Mouse (Mus musculus) left cerebral cortex, postnatal 4 days (tissue): ENCODE measurements around the gene Ankrd28. TPM values are rescaled to one million over a fixed set of nuclear protein-coding genes. Genes with fewer than 3 reads are reported as not detected.

ENCODE experiments used
- DNase-seq: peaks from one replicate; pipeline ENCODE4 v3.0.0-alpha.2; 2022
- intact Hi-C: fragments of 180-260 bp; cut with DNase I; formaldehyde crosslinking; loops from one replicate; pipeline ENCODE4 v1.15.1; 2025
- total RNA-seq, 2 experiments: library from RNA; stranded (reverse); gene quantifications; 2 replicates each; pipeline ENCODE4 v1.2.3; 2021

Ankrd28 gene
- total RNA-seq, 2 experiments from 2014 or later = 57.5 to 60.8 TPM

DNA sequence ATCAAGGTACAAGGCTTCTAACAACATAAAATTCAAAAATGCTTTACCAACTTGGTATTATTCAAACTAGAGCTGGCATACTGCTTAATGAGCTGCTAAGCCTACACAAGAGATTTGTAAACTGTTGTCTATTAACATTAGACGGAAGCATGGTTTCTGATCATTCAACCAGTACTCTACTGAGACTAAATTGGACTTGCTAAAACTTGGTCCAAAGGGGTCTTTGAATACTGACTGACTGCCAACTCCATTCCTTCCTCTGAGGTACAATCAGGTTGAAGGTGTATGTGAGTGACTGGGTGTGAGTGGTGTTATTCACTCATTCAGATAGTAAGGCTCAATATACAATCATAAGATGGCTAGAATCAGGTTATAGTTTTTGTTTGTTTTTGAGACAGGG, 107.7 kb downstream of the Ankrd28 start:
- no peak for DNase-seq
- intact Hi-C loops = no loop called here

DNA sequence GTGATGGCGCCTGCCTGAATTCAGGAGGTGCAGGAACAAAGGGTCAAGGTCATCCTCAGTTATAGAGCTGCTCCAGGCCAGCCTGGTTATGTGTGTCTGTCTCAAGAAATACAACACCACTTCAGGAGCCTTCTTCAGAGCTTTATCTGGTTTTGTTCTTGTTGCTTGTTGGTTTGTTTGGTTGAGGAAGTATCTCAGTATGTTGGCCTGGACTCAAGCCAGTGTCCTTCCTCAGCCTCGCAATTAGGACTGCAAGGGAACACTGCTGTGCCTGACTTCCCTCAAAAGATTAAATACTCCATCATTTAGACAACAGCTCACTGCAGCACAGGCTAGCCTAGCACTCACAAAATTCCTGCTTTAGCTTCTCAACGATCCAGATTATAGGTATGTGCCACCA, 109.2 kb downstream of the Ankrd28 start:
- intact Hi-C loops = no loop called here
- DNase-seq = no peak

DNA sequence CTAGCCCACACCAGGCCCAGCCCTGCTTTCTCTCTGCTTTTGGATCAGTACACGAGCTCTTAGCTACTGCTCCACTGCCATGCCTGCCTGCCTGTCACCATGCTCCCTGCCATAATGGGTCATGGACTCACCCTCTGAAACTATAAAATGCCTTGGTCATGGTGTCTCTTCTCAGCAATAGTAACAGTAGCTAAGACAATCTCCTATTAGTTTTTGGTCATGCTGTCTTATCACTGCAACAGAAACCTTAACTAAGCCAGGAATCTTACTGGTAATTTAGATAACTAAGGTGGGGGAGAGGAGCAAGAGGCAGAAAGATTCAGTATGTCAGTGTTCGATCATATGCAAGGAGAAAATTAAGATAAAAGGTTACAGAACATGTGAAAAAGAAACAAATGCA, 112.1 kb downstream of the Ankrd28 start:
- no peak for DNase-seq
- intact Hi-C loops = no loop called here

DNA sequence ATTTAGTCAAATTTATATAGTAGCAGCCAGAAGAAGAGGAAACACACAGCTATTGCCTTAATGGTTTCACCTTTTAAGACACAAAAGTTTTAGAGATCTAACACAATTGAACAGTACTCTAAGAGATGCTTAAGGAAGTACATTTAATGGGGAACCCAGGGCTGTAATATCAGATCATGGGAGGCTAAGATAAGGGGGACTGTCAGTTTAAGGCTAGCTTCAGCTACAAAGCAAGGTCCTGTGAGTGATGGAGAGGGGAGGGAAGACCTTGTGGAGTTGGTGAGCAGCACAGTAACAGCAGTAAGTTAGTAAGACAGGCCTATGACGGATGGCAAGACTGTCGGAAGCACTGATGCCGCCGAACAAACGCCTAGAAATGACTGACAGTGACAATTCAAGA, 113.1 kb downstream of the Ankrd28 start:
- no peak for DNase-seq
- intact Hi-C loops = no loop called here

DNA sequence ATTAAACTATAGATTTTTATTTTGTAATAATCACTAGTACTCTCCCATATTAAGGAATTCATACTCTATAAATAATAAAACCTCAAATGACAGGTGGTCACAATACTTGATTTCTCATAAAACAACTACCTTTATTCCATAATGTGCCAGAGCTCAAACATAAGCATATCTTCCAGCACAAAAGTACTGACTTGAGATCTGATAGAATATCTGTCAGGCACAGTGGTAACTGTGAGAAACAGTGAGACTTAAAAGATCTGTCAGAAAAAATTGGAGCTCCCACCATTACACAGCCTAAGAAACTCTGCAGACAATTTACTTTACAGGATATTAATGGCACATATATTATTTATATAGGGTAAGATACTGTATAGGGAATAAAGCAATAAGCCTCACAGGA, 114.8 kb downstream of the Ankrd28 start:
- intact Hi-C loops = no loop called here
- DNase-seq = no peak

DNA sequence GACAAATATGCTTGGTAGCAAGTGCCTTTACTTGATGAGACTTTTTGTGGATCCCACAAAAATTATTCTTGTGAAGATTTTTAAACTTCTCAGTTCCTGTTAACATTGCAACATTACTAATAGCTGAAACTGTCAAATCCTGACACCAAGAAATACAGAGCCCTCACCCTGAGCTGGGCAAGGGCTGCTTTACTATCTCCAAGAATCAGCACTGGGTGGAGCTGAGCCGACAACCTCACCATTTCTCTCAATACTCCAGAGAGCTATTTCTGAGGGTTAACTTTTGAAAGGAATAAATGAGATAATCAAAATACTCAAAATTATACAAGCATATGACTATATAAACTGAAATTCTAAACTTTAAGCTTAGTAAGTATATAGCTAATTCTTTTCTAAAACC, 121.1 kb downstream of the Ankrd28 start:
- no peak for DNase-seq
- intact Hi-C loops = no loop called here

DNA sequence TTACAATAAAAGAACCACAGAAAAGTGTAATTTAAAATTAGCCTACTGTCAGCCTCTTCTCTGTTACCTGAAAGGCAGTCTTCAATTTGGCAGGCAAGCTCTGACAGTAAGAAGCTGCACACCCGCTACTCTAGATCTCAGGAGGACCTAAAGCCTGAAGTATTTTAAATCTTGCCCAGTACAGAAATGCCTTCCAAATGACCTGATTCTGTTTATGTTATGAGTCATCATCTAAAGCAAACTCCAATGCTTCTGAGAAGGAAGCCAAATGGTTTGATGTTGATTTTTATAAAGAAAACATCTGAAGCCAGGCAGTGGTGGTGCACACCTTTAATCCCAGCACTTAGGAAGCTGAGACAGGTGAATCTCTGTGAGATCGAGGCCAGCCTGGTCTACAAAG, 130.1 kb downstream of the Ankrd28 start:
- DNase-seq = no peak
- intact Hi-C loops = no loop called here

DNA sequence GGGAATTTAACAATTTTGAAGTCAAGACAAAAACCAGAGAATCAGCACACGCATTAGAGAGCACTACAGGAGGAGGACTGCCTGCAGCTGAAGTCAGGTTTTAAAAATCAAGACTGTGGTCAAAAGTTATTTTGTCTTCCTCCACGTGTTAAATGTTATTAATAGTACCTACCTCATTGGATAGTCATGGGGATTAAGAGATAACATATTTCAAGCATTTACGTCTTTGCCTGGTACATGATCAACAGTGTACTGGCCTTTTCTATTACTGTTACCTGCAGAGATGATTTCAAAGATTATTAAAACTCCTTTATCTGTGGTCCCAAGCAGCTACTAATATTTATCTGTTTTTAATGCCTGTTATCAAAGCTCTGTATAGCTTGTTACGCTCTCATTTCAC, 132.7 kb downstream of the Ankrd28 start:
- intact Hi-C loops = no loop called here
- no peak for DNase-seq

DNA sequence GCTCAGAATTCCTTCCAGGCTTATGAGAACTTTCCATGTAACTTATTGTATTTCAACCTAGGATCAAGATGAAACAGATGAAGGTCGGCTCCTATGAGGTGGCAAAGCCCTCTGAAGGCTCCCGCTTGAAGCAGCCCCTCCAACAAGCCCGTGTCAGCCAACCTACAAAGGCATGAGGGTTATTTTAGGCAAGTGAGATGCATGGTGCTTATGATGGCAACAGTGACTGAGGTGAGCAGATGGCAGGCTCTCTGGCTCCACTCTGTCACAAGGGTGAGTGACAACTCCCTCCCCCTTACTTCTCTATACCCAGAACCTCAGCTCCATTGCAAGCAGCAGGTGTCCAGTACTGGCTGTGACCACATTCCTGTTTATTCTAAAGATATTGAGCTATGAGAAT, 133.1 kb downstream of the Ankrd28 start:
- DNase-seq = no peak
- intact Hi-C loops = no loop called here

DNA sequence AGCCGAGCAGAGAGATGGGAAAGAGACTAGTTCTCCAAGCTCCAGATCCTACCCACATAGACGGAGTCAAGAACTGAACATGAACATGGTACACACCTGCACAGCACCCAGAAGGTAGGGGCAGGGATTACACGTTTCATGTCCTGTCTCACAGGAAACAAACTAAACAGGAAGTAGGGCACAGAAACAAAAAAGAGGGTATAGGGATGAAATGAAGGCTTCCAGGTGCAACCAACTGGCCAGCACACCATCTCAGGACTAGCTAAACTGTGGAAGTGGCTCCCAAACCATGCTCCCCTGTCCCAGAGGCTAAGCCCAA, 133.5 kb downstream of the Ankrd28 start:
- DNase-seq = no peak
- intact Hi-C loops = no loop called here

DNA sequence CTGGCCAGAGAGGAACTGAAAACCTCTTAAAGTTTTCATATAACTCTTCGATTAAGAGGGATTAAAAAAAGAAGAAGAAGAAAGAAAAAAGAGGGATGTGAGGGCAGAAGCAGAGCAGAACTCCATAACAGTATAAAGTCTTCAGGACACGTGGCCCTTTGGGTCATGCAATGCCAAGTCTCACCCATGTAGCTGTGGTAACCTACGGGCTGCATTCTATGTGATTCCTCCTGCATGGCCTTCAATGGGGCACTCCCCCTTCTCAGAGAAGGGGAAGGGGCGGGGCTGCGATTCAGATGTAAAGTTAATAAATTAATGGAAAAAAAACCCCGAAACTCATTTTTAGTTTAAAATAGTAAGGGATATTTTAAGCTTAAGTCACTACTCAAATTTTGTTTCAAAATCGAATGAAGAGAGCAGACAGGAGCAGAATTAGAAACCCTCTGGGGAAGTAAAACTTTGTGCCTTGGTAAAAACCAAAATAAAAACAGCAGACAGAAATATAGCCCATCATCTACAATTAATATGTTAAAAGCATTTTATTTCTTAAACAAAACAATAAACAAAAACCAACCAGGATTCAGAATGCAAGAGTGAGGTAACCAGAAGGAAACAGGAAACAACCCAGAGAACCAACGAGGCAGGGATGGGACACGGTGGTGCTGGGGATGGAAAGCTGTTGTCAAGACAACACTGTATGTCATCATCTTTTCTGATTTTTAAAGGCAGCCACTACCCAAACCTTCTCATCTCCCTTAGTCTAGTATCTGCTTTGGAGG, 134.1 kb downstream of the Ankrd28 start:
- intact Hi-C loops = no loop called here
- no peak for DNase-seq

DNA sequence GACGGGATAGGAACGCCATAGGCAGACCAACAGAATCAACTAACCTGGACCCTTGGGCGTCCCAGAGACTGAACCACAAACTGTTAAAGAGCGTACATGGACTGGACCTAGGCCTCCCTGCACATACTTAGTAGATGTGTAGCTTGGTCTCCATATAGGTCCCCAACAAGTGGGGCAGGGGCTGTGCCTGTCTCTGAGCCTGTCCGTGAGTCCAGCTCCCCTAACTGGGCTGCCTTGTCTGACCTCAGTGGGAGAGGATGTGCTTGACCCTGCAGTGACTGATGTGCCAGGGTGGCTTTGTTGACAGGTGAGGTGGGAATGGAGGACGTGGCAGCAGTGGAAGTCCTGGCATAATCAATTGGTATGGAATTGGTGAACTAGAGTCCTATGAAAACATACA, 137.9 kb downstream of the Ankrd28 start:
- intact Hi-C loops = no loop called here

DNA sequence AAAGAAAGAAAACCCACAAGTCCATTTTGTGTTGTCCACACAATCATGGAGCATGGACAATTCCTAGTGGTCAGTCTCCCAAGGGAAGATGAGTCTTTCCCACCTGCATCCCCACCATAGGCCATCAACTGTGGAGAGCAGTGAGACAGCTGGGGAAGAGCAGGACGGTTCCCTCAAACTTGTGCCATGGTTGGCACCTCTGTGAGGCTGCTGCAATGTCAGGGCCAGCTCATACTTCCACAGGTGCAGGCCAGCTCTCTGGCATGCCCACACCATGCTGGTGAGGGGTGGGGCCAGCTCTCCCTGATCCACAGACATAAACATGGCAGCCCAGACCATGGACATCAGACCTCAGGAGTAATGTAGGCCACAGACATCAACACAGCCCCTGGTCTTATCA, 144.2 kb downstream of the Ankrd28 start:
- no peak for DNase-seq
- intact Hi-C loops = no loop called here

More for the DNA sequence above, 137.9 kb downstream of the Ankrd28 start:
- DNase-seq = no peak

DNA sequence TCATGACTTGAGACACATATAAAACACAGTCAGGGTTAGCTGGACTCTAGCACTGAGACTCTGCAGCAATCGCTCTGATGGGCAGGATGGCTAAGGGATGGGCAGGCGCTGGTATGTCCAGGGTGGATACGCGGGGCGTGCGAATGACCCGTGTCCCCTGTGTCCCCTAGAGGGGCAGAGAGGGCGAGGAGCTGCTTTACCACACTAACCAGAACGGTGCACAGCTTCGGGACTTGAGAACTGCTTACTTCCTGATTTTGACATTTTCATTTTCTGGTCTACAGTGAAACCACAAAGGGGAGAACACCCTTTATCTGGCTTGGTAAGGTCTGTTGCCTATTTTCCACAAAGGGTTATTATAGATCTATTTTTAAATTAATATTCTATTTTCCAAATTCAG, 144.8 kb downstream of the Ankrd28 start:
- intact Hi-C loops = no loop called here

DNA sequence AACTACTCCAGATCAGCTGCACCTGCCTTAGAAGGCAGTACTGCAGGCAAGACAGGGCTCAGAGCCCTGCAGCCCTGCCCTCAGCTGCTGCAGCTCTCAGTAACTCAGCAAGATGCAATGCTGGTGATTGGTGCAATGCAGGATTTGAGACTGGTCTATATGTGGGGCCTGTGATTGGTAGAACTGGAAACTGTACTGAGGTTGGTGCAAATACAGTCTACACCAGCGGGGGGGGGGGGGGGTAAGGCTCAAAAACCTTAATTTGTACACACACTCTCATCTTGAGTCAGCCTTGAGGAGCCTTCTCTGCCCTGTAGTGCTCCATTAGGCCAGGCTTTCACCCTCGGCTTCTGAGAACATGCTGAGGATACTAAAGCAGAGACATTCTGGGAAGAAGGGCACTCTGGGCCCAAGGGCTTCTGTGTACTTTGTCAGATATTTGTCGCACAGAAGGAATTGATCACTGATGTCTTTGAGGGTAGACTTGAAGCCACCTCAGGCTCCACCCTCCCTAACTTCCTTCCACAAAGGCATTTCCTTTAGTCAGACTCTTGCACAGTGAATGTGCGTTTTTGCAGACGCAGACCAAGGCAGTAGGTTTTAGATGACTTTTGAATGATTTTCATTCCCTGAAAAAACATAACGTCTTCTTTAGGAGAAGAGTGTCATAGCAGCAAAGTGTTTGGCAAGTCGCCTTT, 146.0 kb downstream of the Ankrd28 start:
- intact Hi-C loops = no loop called here

More for the DNA sequence above, 144.8 kb downstream of the Ankrd28 start:
- DNase-seq = no peak

DNA sequence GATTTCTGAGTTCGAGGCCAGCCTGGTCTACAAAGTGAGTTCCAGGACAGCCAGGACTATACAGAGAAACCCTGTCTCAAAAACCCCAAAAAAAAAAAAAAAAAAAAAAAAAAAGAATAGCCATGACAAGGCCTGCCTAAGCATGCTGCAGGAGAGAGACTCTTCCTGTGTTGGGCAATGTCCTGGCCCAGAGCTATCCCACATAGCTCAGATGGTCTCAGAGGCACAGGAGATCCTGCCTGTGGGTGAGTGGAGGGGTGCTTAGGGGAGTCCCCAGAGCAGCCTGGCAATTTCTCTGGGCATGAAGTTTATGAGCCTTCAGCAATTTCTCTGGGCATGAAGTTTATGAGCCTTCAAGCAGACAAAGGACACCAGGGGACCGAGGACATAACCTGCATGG, 146.8 kb downstream of the Ankrd28 start:
- DNase-seq = no peak
- intact Hi-C loops = no loop called here

More for the DNA sequence above, 146.0 kb downstream of the Ankrd28 start:
- no peak for DNase-seq

DNA sequence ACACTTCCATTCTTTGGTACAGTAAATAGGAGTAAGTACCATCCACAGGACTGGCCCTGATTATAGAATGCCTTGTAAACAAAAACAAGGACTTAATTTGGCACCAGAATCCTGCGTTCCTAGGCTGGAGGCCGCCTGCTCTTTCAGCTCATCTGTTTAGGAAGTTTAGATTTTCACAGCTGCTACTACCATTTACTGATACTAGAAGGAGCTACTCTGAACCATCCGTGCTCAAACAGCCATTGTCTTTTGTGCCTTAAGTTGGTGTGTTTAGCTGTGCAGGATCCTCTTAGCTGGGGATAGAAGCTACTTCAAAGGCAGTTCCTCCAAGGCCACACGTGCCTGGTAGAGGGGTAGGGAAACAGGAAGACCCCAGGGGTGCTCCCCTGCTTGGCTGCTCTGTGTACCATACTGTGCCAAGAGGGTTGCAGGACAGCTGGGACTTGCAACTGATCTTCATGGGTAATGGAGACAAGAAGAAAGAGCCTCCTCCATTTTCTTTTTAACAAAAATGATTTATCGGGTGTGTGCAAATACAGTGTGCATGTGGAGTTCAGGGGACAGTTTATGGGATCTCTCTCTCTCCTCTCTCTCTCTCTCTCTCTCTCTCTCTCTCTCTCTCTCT, 148.4 kb downstream of the Ankrd28 start:
- intact Hi-C loops = no loop called here
- DNase-seq = no peak

DNA sequence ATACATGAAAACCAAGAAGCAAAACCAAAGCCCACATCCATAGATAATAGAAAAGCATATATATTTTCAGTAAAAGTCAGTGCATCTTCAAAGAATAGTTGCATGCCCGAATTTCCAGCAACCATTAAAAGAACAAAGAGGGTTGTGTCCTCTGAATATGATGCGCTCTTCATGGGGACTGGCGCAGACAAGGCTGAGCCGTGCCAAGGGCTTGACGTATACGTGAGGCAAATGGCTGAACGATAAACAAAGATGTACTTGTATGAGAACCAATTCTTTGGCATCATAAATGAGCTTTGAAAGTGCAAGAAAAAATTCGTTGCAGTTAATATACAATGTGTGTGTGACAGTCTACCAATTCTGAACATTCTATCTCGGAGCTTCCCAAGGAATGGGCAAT, 149.2 kb downstream of the Ankrd28 start:
- intact Hi-C loops = no loop called here

DNA sequence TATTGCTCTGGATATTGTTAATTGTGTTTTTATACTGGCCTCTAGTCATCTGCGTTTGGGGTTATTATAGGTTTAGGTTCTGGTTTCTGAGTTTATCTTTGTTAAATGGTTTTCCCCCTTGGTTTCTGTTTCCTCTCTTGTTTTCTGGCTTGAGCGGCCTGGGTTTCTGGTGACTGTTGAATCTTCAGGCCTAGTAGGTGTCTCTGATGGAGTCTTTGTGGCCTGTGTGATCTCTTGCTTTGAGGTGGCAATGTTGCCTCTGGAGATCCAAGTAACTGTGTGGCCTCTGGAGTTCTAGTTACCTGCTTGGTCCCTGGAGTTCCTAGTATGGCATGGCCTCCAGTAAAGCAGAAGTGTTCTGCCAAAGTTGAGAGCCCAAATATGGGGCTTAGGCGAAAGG, 149.8 kb downstream of the Ankrd28 start:
- intact Hi-C loops = no loop called here
- no peak for DNase-seq

More for the DNA sequence above, 149.2 kb downstream of the Ankrd28 start:
- no peak for DNase-seq

DNA sequence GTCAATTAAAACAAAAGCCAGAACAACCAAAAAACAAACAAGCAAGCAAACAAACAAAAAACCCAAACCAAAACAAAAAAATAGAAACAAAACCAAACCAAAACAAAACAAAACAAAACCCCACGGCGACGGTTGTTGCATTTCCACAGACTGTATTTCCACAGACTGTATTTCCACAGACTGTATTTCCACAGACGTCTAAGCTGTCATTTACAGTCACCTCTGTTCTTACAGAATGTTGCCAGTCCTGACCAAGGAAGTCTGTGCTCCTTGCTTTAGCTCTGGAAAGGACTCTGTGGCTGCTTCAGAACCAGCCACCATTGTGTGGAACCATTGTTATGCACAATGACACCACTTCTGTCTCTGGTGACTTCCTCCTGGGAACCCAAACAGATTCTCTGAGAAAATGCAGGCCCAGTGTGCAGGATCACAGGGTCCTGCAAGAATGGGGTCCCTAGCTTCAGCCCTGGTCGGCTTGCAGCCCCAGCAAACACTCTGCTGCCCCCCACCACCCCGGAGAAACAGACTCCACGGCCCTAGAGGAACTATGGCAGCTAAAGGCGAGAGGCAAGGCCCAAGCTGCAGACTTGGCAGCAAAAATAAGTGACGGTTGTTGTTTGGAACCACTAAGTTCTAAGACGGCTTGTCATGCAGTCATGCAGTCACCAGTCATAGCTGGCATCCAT, 158.7 kb downstream of the Ankrd28 start:
- intact Hi-C loops = no loop called here
- DNase-seq = no peak

DNA sequence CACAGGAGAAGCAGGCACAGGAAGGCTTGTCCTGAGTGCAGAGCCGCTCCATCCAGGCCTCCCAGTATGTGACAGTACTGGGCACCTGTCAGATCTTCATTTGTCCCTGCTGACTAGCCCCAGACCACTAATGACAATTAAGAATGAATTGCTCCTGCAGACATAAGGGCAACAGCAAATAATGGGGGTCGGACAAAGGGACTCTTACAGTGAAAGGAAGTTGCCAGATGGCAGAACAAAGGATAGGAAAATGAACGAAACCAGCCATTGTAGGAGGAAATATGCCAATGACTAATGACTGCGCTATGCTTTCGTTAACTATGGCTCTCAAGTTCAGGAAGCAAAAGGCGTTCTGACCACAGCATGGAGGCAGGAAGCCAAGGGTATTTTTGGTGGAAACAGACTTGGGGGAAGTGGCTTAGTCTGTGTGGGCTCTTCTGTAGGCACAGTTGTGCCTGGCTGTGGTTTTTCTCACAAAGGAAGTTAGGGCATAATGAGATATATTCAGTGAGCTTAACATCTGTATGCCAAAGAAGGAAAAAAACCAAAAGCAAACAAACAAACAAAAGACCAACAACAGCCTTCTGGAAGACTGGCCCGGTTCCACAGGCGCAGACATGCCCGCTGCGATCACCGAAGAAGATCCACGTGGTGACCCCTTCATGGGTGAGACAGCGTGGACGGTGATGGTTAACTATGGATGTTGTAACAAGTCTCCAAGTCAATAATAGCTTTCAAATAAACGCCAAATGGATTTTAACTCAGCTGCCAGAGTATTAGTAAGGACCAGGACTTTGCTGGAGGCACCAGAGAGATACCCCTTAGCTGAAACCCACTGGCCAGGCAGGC, 160.6 kb downstream of the Ankrd28 start:
- intact Hi-C loops = no loop called here
- peak; percentile 23 for DNase-seq
